ENCODE assay signal across 26 mouse cellular contexts in the genomic region with DNA sequence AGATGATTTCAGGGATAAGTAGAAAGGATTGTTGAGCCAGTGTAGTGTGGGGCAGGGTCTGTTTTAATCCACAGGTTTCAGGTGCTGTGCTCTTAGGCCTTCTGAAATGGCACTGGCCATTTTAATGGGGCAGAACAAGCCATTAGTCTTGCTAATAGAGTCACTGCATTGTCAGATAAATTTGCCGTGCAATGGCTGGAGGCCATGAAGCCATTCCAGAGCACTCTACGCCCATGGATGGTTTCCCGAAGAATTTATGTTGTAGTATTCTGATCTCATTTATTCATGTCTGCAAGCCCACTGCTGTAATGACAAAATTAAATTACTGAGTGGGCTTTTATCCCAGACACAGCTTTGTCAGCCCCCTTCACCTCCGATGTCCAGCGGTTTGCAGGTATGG. TPM values are rescaled to one million over a fixed set of nuclear protein-coding genes. Genes with fewer than 3 reads are reported as not detected.
"Had no signal": no experiment of that assay in that cellular context is flagged by ENCODE, and none has a peak within 500 bp of the region (broad histone marks: within the 10 kb centered on the region; RNA-seq: fewer than 3 reads in every experiment).

No protein-coding gene starts in this region.

- H3K4me2 ChIP-seq: lung, embryonic 14.5 days; midbrain, embryonic 12.5 days had no signal

- H3K27ac ChIP-seq: liver, embryonic 14.5 days; midbrain, embryonic 10.5 days; midbrain, embryonic 12.5 days had no signal

- H3K4me3 ChIP-seq: midbrain, embryonic 10.5 days; midbrain, embryonic 12.5 days; myocyte had no signal

- H3K9me3 ChIP-seq: midbrain, embryonic 10.5 days; midbrain, embryonic 12.5 days had no signal

- DNase-seq: lung, adult 18-20 months; lung, embryonic 14.5 days; lung, postnatal 10 days; lung, postnatal 4 days; midbrain, embryonic 14.5 days; retina, postnatal 1 day; right cerebral cortex, adult 18-20 months; right cerebral cortex, postnatal 25 days; right cerebral cortex, postnatal 4 days; spleen, adult 18-20 months; thymus, adult 18-20 months; thymus, postnatal 14 days; thymus, postnatal 36 days had no signal

- H3K4me1 ChIP-seq: midbrain, embryonic 10.5 days; midbrain, embryonic 12.5 days had no signal

- H3K36me3 ChIP-seq: midbrain, embryonic 10.5 days; midbrain, embryonic 12.5 days had no signal

- H3K27me3 ChIP-seq: midbrain, embryonic 12.5 days had no signal

- ATAC-seq: midbrain, embryonic 16.5 days had no signal

- H3K9ac ChIP-seq: liver, embryonic 14.5 days; lung, embryonic 14.5 days; midbrain, embryonic 12.5 days had no signal

RNA-seq across cellular contexts. Expression of a gene that starts 21.9 kb away (rescaled TPM):
- total RNA-seq: megakaryocyte, adult 5-6 weeks; megakaryocyte-erythroid progenitor cell, adult 5-6 weeks had no signal
- polyA plus RNA-seq: liver, embryonic 14.5 days; liver, embryonic 16.5 days; lung, embryonic 14.5 days; midbrain, embryonic 10.5 days; midbrain, embryonic 12.5 days; midbrain, embryonic 14.5 days; myocyte; neural tube, embryonic 14.5 days; small intestine, adult 2 months; stomach, embryonic 14.5 days; stomach, embryonic 16.5 days had no signal

RNA-seq across cellular contexts. Expression of a gene that starts 54.6 kb away (rescaled TPM):
- total RNA-seq: megakaryocyte, adult 5-6 weeks; megakaryocyte-erythroid progenitor cell, adult 5-6 weeks had no signal
- polyA plus RNA-seq: liver, embryonic 14.5 days; myocyte; thymus, postnatal 0 days had no signal

RNA-seq across cellular contexts. Expression of a gene that starts 55.7 kb away (rescaled TPM):
- total RNA-seq: megakaryocyte, adult 5-6 weeks; megakaryocyte-erythroid progenitor cell, adult 5-6 weeks had no signal
- polyA plus RNA-seq: liver, embryonic 14.5 days; liver, embryonic 16.5 days; lung, embryonic 14.5 days; myocyte; thymus, postnatal 0 days had no signal
